Mouse (Mus musculus) olfactory bulb, adult 2 months (tissue): Measurements from ENCODE around the gene Izumo4.

ENCODE experiments used
- CTCF ChIP-seq: fragments of 200-500 bp; IDR thresholded peaks from 2 replicates; pipeline ENCODE4 v1.5.1; 2012; ENCODE audit warnings: low read depth, mild to moderate bottlenecking, low read length, moderate library complexity; ENCODE audit not compliant: insufficient read depth
- POLR2A ChIP-seq: fragments of 200-500 bp; IDR thresholded peaks from 2 replicates; pipeline ENCODE4 v1.6.1; 2012; ENCODE audit warnings: mild to moderate bottlenecking, low read depth, low read length, moderate library complexity; ENCODE audit not compliant: insufficient read depth

- TF ChIP-seq CTCF (no peak), POLR2A (no peak)
Measured at GRCm38 (mm10) chr10:80732611-80733101, 30.7 kb downstream of the Izumo4 start.
